Mouse (Mus musculus) myocyte (in vitro differentiated cells): ENCODE data around the gene Camk1g.

Source experiments
- MYOD1 ChIP-seq, 3 experiments: IDR thresholded peaks; one replicate each; pipeline ENCODE4 v1.6.1; 2011; ENCODE audit warnings: control low read depth in 2 of 3, low read depth in 2 of 3, mild to moderate bottlenecking in 2 of 3, moderate library complexity in 1 of 3; ENCODE audit not compliant: insufficient read length in 2 of 3, control insufficient read depth in 1 of 3
- MYOG ChIP-seq, 3 experiments: IDR thresholded peaks; one replicate each; pipeline ENCODE4 v1.6.1; 2011; ENCODE audit warnings: control low read depth in 2 of 3, low read depth in 2 of 3, mild to moderate bottlenecking in 2 of 3; ENCODE audit not compliant: insufficient read length in 2 of 3, control insufficient read depth in 1 of 3, insufficient read depth in 1 of 3
- POLR2A ChIP-seq: IDR thresholded peaks from one replicate; pipeline ENCODE4 v1.6.1; 2011; ENCODE audit warnings: low read depth, mild to moderate bottlenecking, control low read depth, moderate library complexity; ENCODE audit not compliant: insufficient read length

DNA sequence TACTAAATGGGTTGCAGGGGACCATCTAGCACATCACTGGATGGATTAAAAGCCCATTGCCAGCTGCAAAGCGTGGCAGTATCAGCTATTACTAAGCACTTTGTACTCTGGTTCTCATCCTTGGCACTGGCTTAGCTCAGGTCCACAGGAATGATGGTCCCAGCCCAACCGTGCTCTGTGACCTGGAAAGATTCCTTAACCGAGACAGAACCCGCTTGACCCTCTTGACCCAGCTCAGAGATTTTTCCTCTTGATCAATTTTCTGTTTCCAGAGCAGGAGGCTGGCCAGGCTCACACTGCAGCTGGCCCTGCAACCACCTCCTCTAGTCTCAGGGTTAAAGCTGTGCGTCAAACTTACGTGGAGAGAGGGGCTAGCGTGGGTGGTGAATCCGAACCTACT is 1.0 kb downstream of the Camk1g start:
- no peak for TF ChIP-seq POLR2A
- TF ChIP-seq MYOG (IDR thresholded peaks at IDR 0.05; ENCODE audit: control insufficient read depth in 1 of 3, insufficient read depth in 1 of 3, insufficient read length in 2 of 3, low read depth in 2 of 3) = no peak
- no peak for TF ChIP-seq MYOD1 (IDR thresholded peaks at IDR 0.05; ENCODE audit: control insufficient read depth in 1 of 3, insufficient read length in 2 of 3, low read depth in 2 of 3)
